Mouse (Mus musculus) spleen, adult 2 months (tissue): Measurements from ENCODE around the gene Plcb4. TPM values are rescaled to one million over a fixed set of nuclear protein-coding genes. Genes with fewer than 3 reads are reported as not detected.
A peak's percentile ranks its signal among the peaks of the same experiment; 100 is the strongest.

Experiments used
- DNase-seq, 2 experiments: peaks; one replicate each; pipeline versions ENCODE4 v3.0.0 to v3.0.0-alpha.2; 2012 to 2021; ENCODE audit warnings: low spot score in 2 of 2, low read depth in 1 of 2
- H3K27ac ChIP-seq: fragments of 200-500 bp; 2 replicates; pipeline ENCODE4 v1.5.1; 2012; ENCODE audit warnings: low read length, inconsistent platforms; ENCODE audit not compliant: insufficient read depth
- H3K27me3 ChIP-seq: fragments of 200-500 bp; 2 replicates; pipeline ENCODE4 v1.6.1; 2012; ENCODE audit warnings: mild to moderate bottlenecking, moderate library complexity, low read length, inconsistent platforms; ENCODE audit not compliant: control insufficient read depth, insufficient read depth
- H3K36me3 ChIP-seq: fragments of 200-500 bp; 2 replicates; pipeline ENCODE4 v1.6.1; 2012; ENCODE audit warnings: mild to moderate bottlenecking, low read length, inconsistent platforms; ENCODE audit not compliant: control insufficient read depth, insufficient read depth
- H3K4me1 ChIP-seq: fragments of 200-500 bp; 2 replicates; pipeline ENCODE4 v1.6.1; 2011; ENCODE audit warnings: inconsistent platforms; ENCODE audit not compliant: control insufficient read depth, insufficient read depth, insufficient read length
- H3K4me3 ChIP-seq: fragments of 200-500 bp; 2 replicates; pipeline ENCODE4 v1.5.1; 2011; ENCODE audit warnings: mild to moderate bottlenecking, inconsistent platforms; ENCODE audit not compliant: insufficient read depth, insufficient read length; ENCODE audit errors: extremely low read depth
- CTCF ChIP-seq: fragments of 200-500 bp; IDR thresholded peaks from 2 replicates; pipeline ENCODE4 v1.5.1; 2011; ENCODE audit warnings: mild to moderate bottlenecking, inconsistent platforms; ENCODE audit not compliant: insufficient read depth, insufficient read length, insufficient replicate concordance; ENCODE audit errors: extremely low read depth
- POLR2A ChIP-seq: fragments of 200-500 bp; IDR thresholded peaks from 2 replicates; pipeline ENCODE4 v1.6.1; 2011; ENCODE audit warnings: low read depth, low read length, inconsistent platforms
- WGBS: fragments of 180-500 bp; shearing (Covaris S2); methylation state at CpG from one replicate; pipeline ENCODE4 v1.1.7; 2018; 5-methylcytosine and 5-hydroxymethylcytosine counted together
- polyA plus RNA-seq: library from polyadenylated mRNA; depleted of rRNA; stranded (reverse); fragments of >200 nt; gene quantifications from 2 replicates; pipeline ENCODE4 v1.2.3, GENCODE M21; 2012

The Plcb4 gene
- polyA plus RNA-seq, 1 experiment, result 2.4 TPM

DNA sequence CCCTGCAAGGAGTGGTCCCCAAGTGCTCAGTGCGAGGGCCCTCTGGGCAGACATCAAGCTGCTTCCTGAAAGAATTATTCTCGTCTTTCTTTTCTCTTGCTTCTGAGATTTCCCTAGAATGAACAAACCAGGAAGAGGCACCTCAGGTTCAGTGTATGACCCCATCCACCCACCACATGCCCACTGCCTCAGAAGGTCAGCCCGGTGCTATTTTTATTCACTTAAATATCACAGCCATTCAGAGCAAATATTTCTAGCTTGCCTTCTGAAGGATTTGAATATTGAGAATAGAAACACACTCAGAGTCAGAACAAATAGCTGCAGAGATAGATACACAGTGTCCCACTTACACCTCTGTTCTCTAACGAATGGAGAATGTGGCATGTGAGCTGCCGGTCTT, 193.2 kb downstream of the Plcb4 start:
- no peaks in the 10 kb centered on the region for H3K36me3 ChIP-seq
- no peak overlapping the region for H3K4me3 ChIP-seq
- no peak overlapping the region for H3K27ac ChIP-seq
- H3K27me3 ChIP-seq, result no peaks in the 10 kb centered on the region
- H3K4me1 ChIP-seq, result no peaks in the 10 kb centered on the region
- TF ChIP-seq POLR2A (no peak), CTCF (no peak)
- WGBS, result 93% methylated on average over 5 of the region's 5 CpGs
- no peak for DNase-seq

GRCm38 (mm10) chr2:135853085-135853484, 194.3 kb downstream of the Plcb4 start:
- H3K27ac ChIP-seq, result no peak overlapping the region
- WGBS, result 80% methylated on average over 2 of the region's 2 CpGs

GRCm38 (mm10) chr2:135854059-135854458, 195.2 kb downstream of the Plcb4 start:
- no peak for DNase-seq
- Histone ChIP-seq H3K4me1 (no peaks in the 10 kb centered on the region), H3K27ac (peak overlapping the region; percentile 51; the same call in 1 of the 2 replicates), H3K27me3 (no peaks in the 10 kb centered on the region), H3K36me3 (no peaks in the 10 kb centered on the region), H3K4me3 (no peak overlapping the region)
- TF ChIP-seq CTCF, result no peak
- no peak for TF ChIP-seq POLR2A
- WGBS, result 69% methylated on average over 2 of the region's 2 CpGs

More at GRCm38 (mm10) chr2:135853085-135853484, 194.3 kb downstream of the Plcb4 start:
- DNase-seq, result no peak
- no peak for TF ChIP-seq POLR2A
- no peak for TF ChIP-seq CTCF
- Histone ChIP-seq H3K4me3 (no peak overlapping the region), H3K36me3 (no peaks in the 10 kb centered on the region), H3K4me1 (no peaks in the 10 kb centered on the region), H3K27me3 (no peaks in the 10 kb centered on the region)

DNA sequence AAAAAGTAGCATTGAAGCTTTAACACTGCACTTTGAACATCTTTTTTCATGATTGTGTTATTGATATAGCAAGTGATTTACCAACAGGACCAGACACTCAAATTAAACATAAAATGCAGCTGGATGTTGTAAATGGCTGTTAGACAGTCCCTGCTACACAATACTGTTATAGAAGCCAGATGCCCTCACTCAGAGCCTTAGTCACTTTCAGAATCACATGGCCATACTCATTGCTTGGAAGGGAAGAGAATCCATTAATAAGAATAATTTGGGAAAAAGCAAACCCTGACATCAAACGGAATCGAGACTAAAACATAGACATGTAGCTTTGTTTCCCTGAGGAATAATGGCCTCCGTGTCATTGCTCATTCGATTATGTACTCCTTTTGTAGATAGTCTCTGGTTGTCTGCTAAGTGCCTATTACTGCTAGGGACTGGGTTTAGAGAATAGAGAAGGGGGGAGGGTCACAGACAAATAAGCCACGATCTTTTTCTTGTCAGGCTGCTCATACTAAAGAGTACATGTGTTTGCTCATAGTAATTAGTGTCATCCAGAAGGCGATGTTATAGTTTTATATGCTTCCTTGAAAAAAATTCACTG, 197.2 kb downstream of the Plcb4 start:
- no peaks in the 10 kb centered on the region for H3K4me1 ChIP-seq
- DNase-seq, result no peak
- no peaks in the 10 kb centered on the region for H3K36me3 ChIP-seq
- no peak for TF ChIP-seq CTCF
- TF ChIP-seq POLR2A, result no peak
- H3K27me3 ChIP-seq, result no peaks in the 10 kb centered on the region
- no peak overlapping the region for H3K4me3 ChIP-seq
- 95% methylated on average over 6 of the region's 6 CpGs for WGBS
- no peak overlapping the region for H3K27ac ChIP-seq

GRCm38 (mm10) chr2:135856826-135857225, 198.0 kb downstream of the Plcb4 start:
- H3K36me3 ChIP-seq, result no peaks in the 10 kb centered on the region
- WGBS, result 95% methylated on average over 2 of the region's 2 CpGs
- no peaks in the 10 kb centered on the region for H3K27me3 ChIP-seq

DNA sequence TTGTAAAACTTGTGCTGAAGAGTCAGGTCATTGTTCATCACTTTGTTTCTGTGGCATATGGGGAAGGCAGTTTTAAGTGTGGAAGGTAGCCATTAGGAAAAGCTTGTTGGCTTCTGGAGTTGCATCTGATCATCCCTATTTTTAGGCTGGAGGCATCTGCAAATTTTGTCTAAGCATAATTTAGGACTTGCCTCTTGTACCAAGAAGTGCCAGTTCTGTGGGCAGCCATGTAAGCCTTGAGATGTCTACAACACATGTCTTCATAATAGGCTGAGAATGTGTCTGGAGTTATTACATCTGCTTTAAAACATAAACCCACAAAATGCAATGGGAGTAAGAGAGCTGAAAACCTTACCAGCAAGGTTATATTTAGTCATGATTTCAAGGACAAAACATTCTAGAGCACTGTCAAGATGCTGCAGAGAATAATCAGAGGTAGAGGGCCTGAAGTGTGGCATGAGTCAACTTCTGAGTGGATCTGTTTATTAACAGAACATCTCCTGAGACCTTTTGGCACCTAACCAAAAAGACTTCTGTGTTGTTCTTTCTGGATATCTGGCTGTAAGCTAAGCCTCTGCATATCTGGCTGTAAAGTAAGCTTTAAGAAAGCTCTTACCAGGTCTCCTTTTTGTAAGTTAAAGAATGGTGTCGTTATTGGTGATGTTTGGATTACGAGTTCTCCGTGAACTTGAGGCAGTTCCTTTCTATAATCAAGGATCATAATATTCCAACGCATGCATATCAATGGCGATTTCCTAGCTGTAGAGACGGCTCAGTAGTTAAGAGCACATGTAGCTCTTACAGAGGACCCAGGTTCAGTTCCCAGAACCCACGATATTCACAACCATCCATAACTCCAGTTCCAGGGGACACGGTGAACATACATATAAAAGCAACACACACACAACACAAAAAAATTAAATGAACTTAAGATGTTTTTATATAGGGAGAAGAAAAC, 203.0 kb downstream of the Plcb4 start:
- no peak for DNase-seq
- Histone ChIP-seq H3K4me3 (no peak overlapping the region), H3K4me1 (no peaks in the 10 kb centered on the region), H3K27me3 (no peaks in the 10 kb centered on the region), H3K27ac (no peak overlapping the region), H3K36me3 (no peaks in the 10 kb centered on the region)
- WGBS, result 89% methylated on average over 8 of the region's 8 CpGs
- no peak for TF ChIP-seq POLR2A
- TF ChIP-seq CTCF, result no peak

More at GRCm38 (mm10) chr2:135856826-135857225, 198.0 kb downstream of the Plcb4 start:
- Histone ChIP-seq H3K4me1 (no peaks in the 10 kb centered on the region), H3K4me3 (no peak overlapping the region), H3K27ac (no peak overlapping the region)
- DNase-seq, result no peak
- TF ChIP-seq POLR2A, result no peak
- TF ChIP-seq CTCF, result no peak
